Mouse (Mus musculus) neural tube, embryonic 12.5 days (tissue): ENCODE results near the gene Foxred2. TPM values are rescaled to one million over a fixed set of nuclear protein-coding genes. Genes with fewer than 3 reads are reported as not detected.
A peak's percentile ranks its signal among the peaks of the same experiment; 100 is the strongest.

Experiments used
- ATAC-seq: fragments of 200-750 bp; cut with Nextera tagmentation; 2 replicates; pipeline ENCODE4 v1.8.0; 2017; ENCODE audit warnings: low read depth, mild to moderate bottlenecking, moderate TSS enrichment, moderate library complexity; ENCODE audit not compliant: low FRiP score
- H3K27ac ChIP-seq: fragments of 300-500 bp; sonication (generic); 2 replicates; pipeline ENCODE4 v1.5.1; 2016
- H3K27me3 ChIP-seq: fragments of 300-500 bp; sonication (generic); replicated peaks from 2 replicates; pipeline ENCODE4 v1.6.1; 2016; ENCODE audit warnings: mild to moderate bottlenecking
- H3K36me3 ChIP-seq: fragments of 300-500 bp; sonication (generic); 2 replicates; pipeline ENCODE4 v1.6.1; 2016; ENCODE audit warnings: mild to moderate bottlenecking
- H3K4me1 ChIP-seq: fragments of 300-500 bp; sonication (generic); 2 replicates; pipeline ENCODE4 v1.6.1; 2016
- H3K4me2 ChIP-seq: fragments of 300-500 bp; sonication (generic); replicated peaks from 2 replicates; pipeline ENCODE4 v1.6.1; 2016; ENCODE audit warnings: mild to moderate bottlenecking
- H3K4me3 ChIP-seq: fragments of 300-500 bp; sonication (generic); 2 replicates; pipeline ENCODE4 v1.5.1; 2016
- H3K9ac ChIP-seq: fragments of 300-500 bp; sonication (generic); 2 replicates; pipeline ENCODE4 v1.6.1; 2016; ENCODE audit warnings: mild to moderate bottlenecking
- H3K9me3 ChIP-seq: fragments of 300-500 bp; sonication (generic); 2 replicates; pipeline ENCODE4 v1.6.1; 2016; ENCODE audit warnings: mild to moderate bottlenecking
- WGBS: fragments of 180-500 bp; shearing (Covaris S2); methylation state at CpG from one replicate; pipeline ENCODE4 v1.1.7; 2016; 5-methylcytosine and 5-hydroxymethylcytosine counted together
- polyA plus RNA-seq: library from polyadenylated mRNA; unstranded; fragments of >200 nt; fragmentation: Nextera tagmentation; extraction: Ambion mirVana; gene quantifications from 2 replicates; pipeline ENCODE4 v1.2.1, GENCODE M21; 2016

The Foxred2 gene
- polyA plus RNA-seq, 1 experiment from 2014 or later = 6.2 TPM

- no peaks in the 10 kb centered on the region for H3K9me3 ChIP-seq
- WGBS = 24% methylated on average over 2 of the region's 2 CpGs
- no peaks in the 10 kb centered on the region for H3K4me1 ChIP-seq
Observed at GRCm38 (mm10) chr15:77911065-77911464, 45.5 kb downstream of the Foxred2 start.

GRCm38 (mm10) chr15:77907646-77908518 is 48.6 kb downstream of the Foxred2 start:
- no peak for ATAC-seq

More at GRCm38 (mm10) chr15:77911065-77911464, 45.5 kb downstream of the Foxred2 start:
- Histone ChIP-seq H3K27me3 (0 out of 2 replicates have a peak, but pooled peaks cover 8% of the 10 kb centered on the region), H3K4me3 (no peak overlapping the region), H3K36me3 (peaks cover 24% of the 10 kb centered on the region), H3K4me2 (no peak overlapping the region), H3K27ac (no peak overlapping the region), H3K9ac (no peak overlapping the region)
- ATAC-seq = no peak

GRCm38 (mm10) chr15:77906545-77906944 is 50.0 kb downstream of the Foxred2 start:
- ATAC-seq = no peak

More at GRCm38 (mm10) chr15:77907646-77908518, 48.6 kb downstream of the Foxred2 start:
- 52% methylated on average over 9 of the region's 9 CpGs for WGBS
- Histone ChIP-seq H3K9me3 (no peaks in the 10 kb centered on the region), H3K36me3 (no peaks in the 10 kb centered on the region), H3K4me1 (peaks cover 6% of the 10 kb centered on the region; the same call in 1 of the 2 replicates), H3K4me2 (no peak overlapping the region), H3K27me3 (0 out of 2 replicates have a peak, but pooled peaks cover 8% of the 10 kb centered on the region), H3K4me3 (no peak overlapping the region), H3K9ac (no peak overlapping the region), H3K27ac (no peak overlapping the region)

GRCm38 (mm10) chr15:77906081-77906480 is 50.4 kb downstream of the Foxred2 start:
- peaks cover 6% of the 10 kb centered on the region; the same call in 1 of the 2 replicates for H3K4me1 ChIP-seq
- no peak overlapping the region for H3K9ac ChIP-seq
- no peak for ATAC-seq
- WGBS = 84% methylated on average over 8 of the region's 8 CpGs
- no peaks in the 10 kb centered on the region for H3K36me3 ChIP-seq
- no peak overlapping the region for H3K27ac ChIP-seq
- H3K9me3 ChIP-seq = no peaks in the 10 kb centered on the region
- no peak overlapping the region for H3K4me3 ChIP-seq
- H3K27me3 ChIP-seq = 0 out of 2 replicates have a peak, but pooled peaks cover 8% of the 10 kb centered on the region
- peak overlapping the region; percentile 64; the same call in 1 of the 2 replicates for H3K4me2 ChIP-seq

More at GRCm38 (mm10) chr15:77906545-77906944, 50.0 kb downstream of the Foxred2 start:
- no peaks in the 10 kb centered on the region for H3K36me3 ChIP-seq
- no peak overlapping the region for H3K9ac ChIP-seq
- no peak overlapping the region for H3K27ac ChIP-seq
- H3K4me1 ChIP-seq = peaks cover 6% of the 10 kb centered on the region; the same call in 1 of the 2 replicates
- no peak overlapping the region for H3K4me2 ChIP-seq
- H3K4me3 ChIP-seq = no peak overlapping the region
- 68% methylated on average over 10 of the region's 10 CpGs for WGBS
- no peaks in the 10 kb centered on the region for H3K9me3 ChIP-seq
- 0 out of 2 replicates have a peak, but pooled peaks cover 8% of the 10 kb centered on the region for H3K27me3 ChIP-seq

- Histone ChIP-seq H3K27me3 (0 out of 2 replicates have a peak, but pooled peaks cover 8% of the 10 kb centered on the region), H3K36me3 (no peaks in the 10 kb centered on the region), H3K9me3 (no peaks in the 10 kb centered on the region), H3K4me1 (peaks cover 6% of the 10 kb centered on the region; the same call in 1 of the 2 replicates), H3K27ac (no peak overlapping the region), H3K4me2 (peak overlapping the region; percentile 64), H3K4me3 (peak overlapping the region; percentile 24), H3K9ac (0 out of 2 replicates have a peak overlapping the region, but pooled peaks have one; percentile 26)
- WGBS = 3% methylated on average over 26 of the region's 26 CpGs
- no peak for ATAC-seq
Observed at GRCm38 (mm10) chr15:77905275-77905970, 51.1 kb downstream of the Foxred2 start.

GRCm38 (mm10) chr15:77904363-77904892 is 52.1 kb downstream of the Foxred2 start:
- H3K4me1 ChIP-seq = peaks cover 6% of the 10 kb centered on the region; the same call in 1 of the 2 replicates
- ATAC-seq = no peak
- no peak overlapping the region for H3K4me3 ChIP-seq
- no peak overlapping the region for H3K9ac ChIP-seq
- H3K9me3 ChIP-seq = no peaks in the 10 kb centered on the region
- H3K4me2 ChIP-seq = no peak overlapping the region
- 31% methylated on average over 12 of the region's 12 CpGs for WGBS
- no peak overlapping the region for H3K27ac ChIP-seq
- no peaks in the 10 kb centered on the region for H3K36me3 ChIP-seq
- H3K27me3 ChIP-seq = 0 out of 2 replicates have a peak, but pooled peaks cover 8% of the 10 kb centered on the region

GRCm38 (mm10) chr15:77903176-77903575 is 53.3 kb downstream of the Foxred2 start:
- Histone ChIP-seq H3K27ac (no peak overlapping the region), H3K36me3 (no peaks in the 10 kb centered on the region), H3K27me3 (0 out of 2 replicates have a peak, but pooled peaks cover 8% of the 10 kb centered on the region), H3K4me2 (no peak overlapping the region), H3K9me3 (no peaks in the 10 kb centered on the region), H3K4me3 (no peak overlapping the region), H3K9ac (no peak overlapping the region), H3K4me1 (peaks cover 6% of the 10 kb centered on the region; the same call in 1 of the 2 replicates)
- ATAC-seq = no peak
- 69% methylated on average over 5 of the region's 5 CpGs for WGBS

GRCm38 (mm10) chr15:77894926-77895325 is 61.6 kb downstream of the Foxred2 start:
- H3K4me1 ChIP-seq = no peaks in the 10 kb centered on the region
- no peaks in the 10 kb centered on the region for H3K9me3 ChIP-seq
- no peaks in the 10 kb centered on the region for H3K36me3 ChIP-seq
- no peak for ATAC-seq
- 87% methylated on average over 13 of the region's 14 CpGs for WGBS
- no peak overlapping the region for H3K9ac ChIP-seq
- H3K4me3 ChIP-seq = no peak overlapping the region
- no peak overlapping the region for H3K4me2 ChIP-seq
- H3K27me3 ChIP-seq = no peaks in the 10 kb centered on the region
- no peak overlapping the region for H3K27ac ChIP-seq

- Histone ChIP-seq H3K4me1 (no peaks in the 10 kb centered on the region), H3K27ac (no peak overlapping the region), H3K9ac (no peak overlapping the region), H3K36me3 (no peaks in the 10 kb centered on the region), H3K4me3 (no peak overlapping the region), H3K4me2 (no peak overlapping the region), H3K27me3 (no peaks in the 10 kb centered on the region), H3K9me3 (no peaks in the 10 kb centered on the region)
- WGBS = 76% methylated on average over 10 of the region's 10 CpGs
- no peak for ATAC-seq
Observed at GRCm38 (mm10) chr15:77893292-77893691, 63.2 kb downstream of the Foxred2 start.

- Histone ChIP-seq H3K9me3 (no peaks in the 10 kb centered on the region), H3K27ac (no peak overlapping the region), H3K4me2 (no peak overlapping the region), H3K4me3 (no peak overlapping the region), H3K9ac (no peak overlapping the region), H3K4me1 (no peaks in the 10 kb centered on the region), H3K27me3 (no peaks in the 10 kb centered on the region), H3K36me3 (no peaks in the 10 kb centered on the region)
- WGBS = 83% methylated on average over 10 of the region's 10 CpGs
- ATAC-seq = no peak
Observed at GRCm38 (mm10) chr15:77892420-77892819, 64.1 kb downstream of the Foxred2 start.

- H3K9me3 ChIP-seq = no peaks in the 10 kb centered on the region
- H3K27ac ChIP-seq = no peak overlapping the region
- no peak for ATAC-seq
- no peaks in the 10 kb centered on the region for H3K4me1 ChIP-seq
- no peak overlapping the region for H3K4me2 ChIP-seq
- H3K27me3 ChIP-seq = no peaks in the 10 kb centered on the region
- H3K9ac ChIP-seq = no peak overlapping the region
- no peak overlapping the region for H3K4me3 ChIP-seq
- H3K36me3 ChIP-seq = no peaks in the 10 kb centered on the region
- 88% methylated on average over 8 of the region's 8 CpGs for WGBS
Observed at GRCm38 (mm10) chr15:77891766-77892165, 64.8 kb downstream of the Foxred2 start.
